Mouse (Mus musculus) embryonic facial prominence, embryonic 10.5 days (tissue): ENCODE measurements at regions not wholly inside any gene's neighbourhood (a gene's known extent, or its start where the extent isn't known, plus 50 kb on each side); places are given as distances from the start of the nearest gene placed in this dataset.

Source experiments
- DNase-seq: peaks from one replicate; pipeline ENCODE4 v3.0.0-alpha.2; 2017; ENCODE audit warnings: low spot score
- H3K27ac ChIP-seq: fragments of 300-500 bp; sonication (generic); replicated peaks from 2 replicates; pipeline ENCODE4 v1.5.1; 2016; ENCODE audit warnings: mild to moderate bottlenecking
- H3K27me3 ChIP-seq: fragments of 300-500 bp; sonication (generic); replicated peaks from 2 replicates; pipeline ENCODE4 v1.6.1; 2016; ENCODE audit warnings: low read depth, mild to moderate bottlenecking; ENCODE audit not compliant: poor library complexity, severe bottlenecking
- H3K36me3 ChIP-seq: fragments of 300-500 bp; sonication (generic); replicated peaks from 2 replicates; pipeline ENCODE4 v1.6.1; 2016; ENCODE audit warnings: mild to moderate bottlenecking, moderate library complexity
- H3K4me1 ChIP-seq: fragments of 300-500 bp; sonication (generic); 2 replicates; pipeline ENCODE4 v1.6.1; 2016
- H3K4me3 ChIP-seq: fragments of 300-500 bp; sonication (generic); 2 replicates; pipeline ENCODE4 v1.5.1; 2016; ENCODE audit warnings: mild to moderate bottlenecking, moderate library complexity
- H3K9me3 ChIP-seq: fragments of 300-500 bp; sonication (generic); 2 replicates; pipeline ENCODE4 v1.6.1; 2016; ENCODE audit warnings: mild to moderate bottlenecking
- whole genome bisulfite sequencing: fragments of 180-500 bp; shearing (Covaris S2); methylation state at CpG from one replicate; pipeline ENCODE4 v1.1.7; 2016; 5-methylcytosine and 5-hydroxymethylcytosine counted together

- DNase-seq, result no peak
- Histone ChIP-seq H3K9me3 (no peaks in the 10 kb centered on the region), H3K27ac (no peak overlapping the region), H3K4me1 (peaks cover 11% of the 10 kb centered on the region), H3K4me3 (no peak overlapping the region), H3K36me3 (no peaks in the 10 kb centered on the region), H3K27me3 (no peaks in the 10 kb centered on the region)
- WGBS, result 83% methylated on average over 9 of the region's 9 CpGs
Measured at GRCm38 (mm10) chr1:73123012-73123411, 107.3 kb upstream of the Tnp1 start.

- H3K9me3 ChIP-seq, result no peaks in the 10 kb centered on the region
- DNase-seq, result no peak
- H3K36me3 ChIP-seq, result no peaks in the 10 kb centered on the region
- no peaks in the 10 kb centered on the region for H3K27me3 ChIP-seq
- no peak overlapping the region for H3K27ac ChIP-seq
- WGBS, result 73% methylated on average over 6 of the region's 6 CpGs
- H3K4me3 ChIP-seq, result no peak overlapping the region
- peaks cover 24% of the 10 kb centered on the region for H3K4me1 ChIP-seq
Measured at GRCm38 (mm10) chr1:73118661-73119060, 103.0 kb upstream of the Tnp1 start.

- H3K4me3 ChIP-seq, result no peak overlapping the region
- 19% methylated on average over 2 of the region's 2 CpGs for WGBS
- peaks cover 24% of the 10 kb centered on the region for H3K4me1 ChIP-seq
- H3K27me3 ChIP-seq, result no peaks in the 10 kb centered on the region
- H3K36me3 ChIP-seq, result no peaks in the 10 kb centered on the region
- DNase-seq, result peak; percentile 65
- peak overlapping the region; percentile 75 for H3K27ac ChIP-seq
- no peaks in the 10 kb centered on the region for H3K9me3 ChIP-seq
Measured at GRCm38 (mm10) chr1:73116526-73116925, 100.8 kb upstream of the Tnp1 start.

GRCm38 (mm10) chr1:73115854-73116253 is 100.1 kb upstream of the Tnp1 start:
- Histone ChIP-seq H3K27me3 (no peaks in the 10 kb centered on the region), H3K27ac (no peak overlapping the region), H3K9me3 (no peaks in the 10 kb centered on the region), H3K36me3 (no peaks in the 10 kb centered on the region), H3K4me1 (peaks cover 24% of the 10 kb centered on the region), H3K4me3 (no peak overlapping the region)
- WGBS, result 83% methylated on average over 5 of the region's 5 CpGs
- DNase-seq, result no peak

GRCm38 (mm10) chr1:73113137-73113536 is 97.4 kb upstream of the Tnp1 start:
- DNase-seq, result no peak
- peaks cover 14% of the 10 kb centered on the region for H3K4me1 ChIP-seq
- WGBS, result 95% methylated on average over 6 of the region's 6 CpGs

GRCm38 (mm10) chr1:73112711-73113110 is 97.0 kb upstream of the Tnp1 start:
- Histone ChIP-seq H3K4me1 (peaks cover 12% of the 10 kb centered on the region), H3K4me3 (no peak overlapping the region), H3K27me3 (no peaks in the 10 kb centered on the region), H3K9me3 (no peaks in the 10 kb centered on the region), H3K27ac (no peak overlapping the region), H3K36me3 (no peaks in the 10 kb centered on the region)
- WGBS, result 84% methylated on average over 3 of the region's 3 CpGs
- DNase-seq, result no peak

More at GRCm38 (mm10) chr1:73113137-73113536, 97.4 kb upstream of the Tnp1 start:
- Histone ChIP-seq H3K27ac (no peak overlapping the region; the same call in 1 of the 2 replicates), H3K4me3 (no peak overlapping the region), H3K36me3 (no peaks in the 10 kb centered on the region), H3K27me3 (no peaks in the 10 kb centered on the region), H3K9me3 (no peaks in the 10 kb centered on the region)

- DNase-seq, result no peak
- WGBS, result 93% methylated on average over 5 of the region's 5 CpGs
- H3K4me3 ChIP-seq, result no peak overlapping the region
Measured at GRCm38 (mm10) chr1:73111911-73112310, 96.2 kb upstream of the Tnp1 start.

GRCm38 (mm10) chr1:73105856-73106463 is 90.3 kb upstream of the Tnp1 start:
- Histone ChIP-seq H3K9me3 (no peaks in the 10 kb centered on the region), H3K36me3 (no peaks in the 10 kb centered on the region), H3K4me1 (no peaks in the 10 kb centered on the region), H3K27ac (no peak overlapping the region), H3K4me3 (no peak overlapping the region), H3K27me3 (no peaks in the 10 kb centered on the region)
- DNase-seq, result no peak
- 86% methylated on average over 4 of the region's 4 CpGs for WGBS

More at GRCm38 (mm10) chr1:73111911-73112310, 96.2 kb upstream of the Tnp1 start:
- H3K9me3 ChIP-seq, result no peaks in the 10 kb centered on the region
- no peaks in the 10 kb centered on the region for H3K27me3 ChIP-seq
- H3K27ac ChIP-seq, result no peak overlapping the region
- no peaks in the 10 kb centered on the region for H3K36me3 ChIP-seq
- peaks cover 8% of the 10 kb centered on the region for H3K4me1 ChIP-seq

- no peaks in the 10 kb centered on the region for H3K4me1 ChIP-seq
- 86% methylated on average over 6 of the region's 6 CpGs for WGBS
- no peak overlapping the region for H3K4me3 ChIP-seq
- H3K27ac ChIP-seq, result no peak overlapping the region
- DNase-seq, result no peak
- no peaks in the 10 kb centered on the region for H3K36me3 ChIP-seq
- peaks cover 6% of the 10 kb centered on the region; the same call in 1 of the 2 replicates for H3K9me3 ChIP-seq
- no peaks in the 10 kb centered on the region for H3K27me3 ChIP-seq
Measured at GRCm38 (mm10) chr1:73097645-73098440, 82.1 kb upstream of the Tnp1 start.

GRCm38 (mm10) chr1:73089636-73090035 is 73.9 kb upstream of the Tnp1 start:
- peak; percentile 63 for DNase-seq
- Histone ChIP-seq H3K4me1 (peaks cover 33% of the 10 kb centered on the region), H3K36me3 (no peaks in the 10 kb centered on the region), H3K9me3 (no peaks in the 10 kb centered on the region), H3K27me3 (no peaks in the 10 kb centered on the region), H3K4me3 (no peak overlapping the region), H3K27ac (peak overlapping the region; percentile 58)
- WGBS, result 22% methylated on average over 3 of the region's 3 CpGs

- no peak for DNase-seq
- no peaks in the 10 kb centered on the region for H3K36me3 ChIP-seq
- peaks cover 37% of the 10 kb centered on the region for H3K4me1 ChIP-seq
- peak overlapping the region; percentile 58 for H3K27ac ChIP-seq
- H3K4me3 ChIP-seq, result no peak overlapping the region
- no peaks in the 10 kb centered on the region for H3K9me3 ChIP-seq
- H3K27me3 ChIP-seq, result no peaks in the 10 kb centered on the region
- 27% methylated on average over 2 of the region's 2 CpGs for WGBS
Measured at GRCm38 (mm10) chr1:73088494-73088893, 72.8 kb upstream of the Tnp1 start.

GRCm38 (mm10) chr1:73084946-73085345 is 69.2 kb upstream of the Tnp1 start:
- Histone ChIP-seq H3K4me1 (peaks cover 34% of the 10 kb centered on the region), H3K4me3 (no peak overlapping the region), H3K9me3 (no peaks in the 10 kb centered on the region), H3K27me3 (no peaks in the 10 kb centered on the region), H3K27ac (0 out of 2 replicates have a peak overlapping the region, but pooled peaks have one; percentile 19), H3K36me3 (no peaks in the 10 kb centered on the region)
- no peak for DNase-seq
- WGBS, result 34% methylated on average over 2 of the region's 2 CpGs

- Histone ChIP-seq H3K27me3 (no peaks in the 10 kb centered on the region), H3K36me3 (no peaks in the 10 kb centered on the region), H3K4me1 (peaks cover 19% of the 10 kb centered on the region), H3K9me3 (no peaks in the 10 kb centered on the region), H3K4me3 (no peak overlapping the region), H3K27ac (no peak overlapping the region)
- DNase-seq, result no peak
- WGBS, result 67% methylated on average over 3 of the region's 3 CpGs
Measured at GRCm38 (mm10) chr1:73083396-73083795, 67.7 kb upstream of the Tnp1 start.
